Mouse (Mus musculus) A20 (cell line): ENCODE data around the gene Prr23a1.

Experiments used
- DNase-seq: peaks from one replicate; pipeline ENCODE4 v3.0.0-alpha.2; 2011; ENCODE audit warnings: low read depth, low spot score

Gene Prr23a1

GRCm38 (mm10) chr9:98842117-98842516 is at the start of gene Prr23a1:
Prr23a1 (plus strand) TSS chr9:98842503.
- no peak for DNase-seq

- no peak for DNase-seq
Observed at GRCm38 (mm10) chr9:98799021-98799420, 43.3 kb upstream of the Prr23a1 start.

GRCm38 (mm10) chr9:98803971-98804370 is 38.3 kb upstream of the Prr23a1 start:
- no peak for DNase-seq

GRCm38 (mm10) chr9:98805511-98805910 is 36.8 kb upstream of the Prr23a1 start:
- DNase-seq, result no peak

- DNase-seq, result no peak
Observed at GRCm38 (mm10) chr9:98805934-98806333, 36.4 kb upstream of the Prr23a1 start.

GRCm38 (mm10) chr9:98807631-98808030 is 34.7 kb upstream of the Prr23a1 start:
- no peak for DNase-seq

GRCm38 (mm10) chr9:98809526-98809925 is 32.8 kb upstream of the Prr23a1 start:
- DNase-seq, result peak; percentile 29

GRCm38 (mm10) chr9:98816066-98816465 is 26.2 kb upstream of the Prr23a1 start:
- DNase-seq, result no peak

- DNase-seq, result no peak
Observed at GRCm38 (mm10) chr9:98817592-98817991, 24.7 kb upstream of the Prr23a1 start.

- DNase-seq, result no peak
Observed at GRCm38 (mm10) chr9:98818971-98819370, 23.3 kb upstream of the Prr23a1 start.

GRCm38 (mm10) chr9:98819481-98819880 is 22.8 kb upstream of the Prr23a1 start:
- DNase-seq, result no peak

GRCm38 (mm10) chr9:98820461-98820860 is 21.8 kb upstream of the Prr23a1 start:
- no peak for DNase-seq

- no peak for DNase-seq
Observed at GRCm38 (mm10) chr9:98821067-98821466, 21.2 kb upstream of the Prr23a1 start.

- no peak for DNase-seq
Observed at GRCm38 (mm10) chr9:98823805-98824204, 18.5 kb upstream of the Prr23a1 start.

- no peak for DNase-seq
Observed at GRCm38 (mm10) chr9:98829508-98829907, 12.8 kb upstream of the Prr23a1 start.

- DNase-seq, result no peak
Observed at GRCm38 (mm10) chr9:98837537-98838074, 4.7 kb upstream of the Prr23a1 start.

- DNase-seq, result no peak
Observed at GRCm38 (mm10) chr9:98856210-98856609, 13.9 kb downstream of the Prr23a1 start, which contains the start of gene Prr23a2. Prr23a2 (plus strand) TSS chr9:98856494.

- peak; percentile 44 for DNase-seq
Observed at GRCm38 (mm10) chr9:98863463-98863862, 21.2 kb downstream of the Prr23a1 start.

GRCm38 (mm10) chr9:98864571-98864970 is 22.3 kb downstream of the Prr23a1 start, which contains the start of gene Prr23a3:
Prr23a3 (plus strand) TSS chr9:98864767.
- DNase-seq, result no peak
